In the genomic region with DNA sequence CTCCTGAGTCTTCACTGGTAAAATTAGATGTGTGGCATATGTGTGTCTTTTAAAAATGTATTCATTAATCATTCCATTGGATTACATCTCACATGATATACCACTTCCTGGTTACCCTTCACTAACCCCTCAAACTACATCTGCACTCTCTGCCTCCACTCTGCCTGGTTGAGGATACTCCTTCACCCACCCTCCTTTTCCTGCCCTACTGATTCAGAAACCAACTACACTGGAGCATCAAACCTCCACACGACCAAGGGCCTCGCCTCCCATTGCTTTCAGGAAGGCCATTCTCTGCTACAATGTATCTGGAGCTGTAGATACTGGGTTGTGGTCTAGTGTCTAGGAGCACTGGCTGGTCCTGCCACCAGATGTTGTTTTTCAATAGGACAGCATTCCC, we compare ENCODE assay signal across 16 mouse cellular contexts. TPM values are rescaled to one million over a fixed set of nuclear protein-coding genes. Genes with fewer than 3 reads are reported as not detected.
"Had no signal": no experiment of that assay in that cellular context is flagged by ENCODE, and none has a peak within 500 bp of the region (broad histone marks: within the 10 kb centered on the region; RNA-seq: fewer than 3 reads in every experiment).

No protein-coding gene starts in this region.

RNA-seq across cellular contexts. Expression of a gene that starts 6.5 kb away (rescaled TPM):
- total RNA-seq: layer of hippocampus, adult 18-20 months; layer of hippocampus, postnatal 36 days; left cerebral cortex, adult 8-10 months; left cerebral cortex, postnatal 25 days; megakaryocyte-erythroid progenitor cell, adult 5-6 weeks had no signal
- polyA plus RNA-seq: kidney, embryonic 14.5 days; limb, embryonic 12.5 days; liver, embryonic 13.5 days; liver, postnatal 0 days; midbrain, embryonic 12.5 days; midbrain, embryonic 16.5 days; neural tube, embryonic 13.5 days; spleen, adult 2 months; stomach, postnatal 0 days had no signal

RNA-seq across cellular contexts. Expression of a gene that starts 46.2 kb away (rescaled TPM):
- total RNA-seq: layer of hippocampus, adult 18-20 months; layer of hippocampus, postnatal 36 days; left cerebral cortex, adult 8-10 months; left cerebral cortex, postnatal 25 days; megakaryocyte-erythroid progenitor cell, adult 5-6 weeks had no signal
- polyA plus RNA-seq: intestine, embryonic 14.5 days; kidney, embryonic 14.5 days; limb, embryonic 12.5 days; liver, embryonic 13.5 days; liver, postnatal 0 days; lung, embryonic 15.5 days; midbrain, embryonic 12.5 days; midbrain, embryonic 16.5 days; neural tube, embryonic 13.5 days; spleen, adult 2 months; stomach, postnatal 0 days had no signal
